Mouse (Mus musculus): Measurements from ENCODE around the gene Angptl6. TPM values are rescaled to one million over a fixed set of nuclear protein-coding genes. Genes with fewer than 3 reads are reported as not detected.
A peak's percentile ranks its signal among the peaks of the same experiment; 100 is the strongest.

Gene Angptl6
- polyA plus RNA-seq, 1 experiment from 2014 or later = 2.7 TPM

- Histone ChIP-seq H3K4me1 (replicated peaks; ENCODE audit: control insufficient read depth, insufficient read depth, low read length) (peaks cover 13% of the 10 kb centered on the region), H3K4me3 (ENCODE audit: low read length) (no peak overlapping the region), H3K9me3 (ENCODE audit: control insufficient read depth, low read length) (no peaks in the 10 kb centered on the region), H3K9ac (ENCODE audit: low read length) (no peak overlapping the region), H3K36me3 (ENCODE audit: control insufficient read depth, insufficient read depth, low read length) (peaks cover 56% of the 10 kb centered on the region), H3K27ac (ENCODE audit: low read length) (no peak overlapping the region), H3K27me3 (ENCODE audit: control insufficient read depth, insufficient read depth, low read depth, low read length) (no peaks in the 10 kb centered on the region), H3K4me2 (ENCODE audit: low read depth, low read length) (no peak overlapping the region)
- 91% methylated on average over 9 of the region's 9 CpGs for WGBS
- ATAC-seq (ENCODE audit: low read depth) = no peak
Measured at GRCm38 (mm10) chr9:20895382-20895781, 15.9 kb upstream of the Angptl6 start.

DNA sequence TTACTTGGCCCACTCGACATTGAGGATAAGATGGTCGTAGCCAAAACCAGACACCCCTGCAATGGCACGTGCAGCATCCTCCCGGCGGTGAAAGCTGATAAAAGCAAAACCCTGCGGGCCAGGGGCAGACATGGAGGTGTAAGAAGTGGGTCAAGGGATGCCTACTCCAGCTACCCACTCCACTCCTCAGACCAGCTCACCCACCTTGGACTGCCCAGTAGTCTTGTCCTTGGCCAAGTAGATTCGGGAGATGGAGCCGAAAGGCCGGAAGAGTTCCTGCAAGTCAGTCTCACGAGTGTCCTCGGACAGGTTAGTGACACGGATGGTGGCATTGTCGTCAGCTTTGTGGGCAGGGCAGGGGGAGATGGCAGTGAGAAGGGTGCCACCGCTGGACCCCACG is 15.1 kb upstream of the Angptl6 start:
- Histone ChIP-seq H3K27ac (ENCODE audit: low read length) (no peak overlapping the region), H3K4me1 (replicated peaks; ENCODE audit: control insufficient read depth, insufficient read depth, low read length) (peaks cover 13% of the 10 kb centered on the region), H3K9ac (ENCODE audit: low read length) (no peak overlapping the region; the same call in 1 of the 2 replicates), H3K9me3 (ENCODE audit: control insufficient read depth, low read length) (no peaks in the 10 kb centered on the region), H3K36me3 (ENCODE audit: control insufficient read depth, insufficient read depth, low read length) (peaks cover 63% of the 10 kb centered on the region), H3K4me3 (ENCODE audit: low read length) (no peak overlapping the region), H3K27me3 (ENCODE audit: control insufficient read depth, insufficient read depth, low read depth, low read length) (no peaks in the 10 kb centered on the region), H3K4me2 (ENCODE audit: low read depth, low read length) (no peak overlapping the region)
- WGBS = 86% methylated on average over 15 of the region's 15 CpGs
- ATAC-seq (ENCODE audit: low read depth) = no peak

GRCm38 (mm10) chr9:20893590-20894343 is 14.2 kb upstream of the Angptl6 start:
- WGBS = 79% methylated on average over 13 of the region's 13 CpGs
- Histone ChIP-seq H3K4me2 (ENCODE audit: low read depth, low read length) (no peak overlapping the region), H3K27me3 (ENCODE audit: control insufficient read depth, insufficient read depth, low read depth, low read length) (no peaks in the 10 kb centered on the region), H3K9ac (ENCODE audit: low read length) (no peak overlapping the region; the same call in 1 of the 2 replicates), H3K4me1 (replicated peaks; ENCODE audit: control insufficient read depth, insufficient read depth, low read length) (peaks cover 18% of the 10 kb centered on the region), H3K27ac (ENCODE audit: low read length) (no peak overlapping the region), H3K36me3 (ENCODE audit: control insufficient read depth, insufficient read depth, low read length) (peaks cover 65% of the 10 kb centered on the region), H3K4me3 (ENCODE audit: low read length) (no peak overlapping the region), H3K9me3 (ENCODE audit: control insufficient read depth, low read length) (no peaks in the 10 kb centered on the region)
- ATAC-seq (ENCODE audit: low read depth) = no peak

- no peaks in the 10 kb centered on the region for H3K9me3 ChIP-seq (ENCODE audit: control insufficient read depth, low read length)
- ATAC-seq (ENCODE audit: low read depth) = no peak
- 66% methylated on average over 5 of the region's 5 CpGs for WGBS
- H3K9ac ChIP-seq (ENCODE audit: low read length) = no peak overlapping the region
- no peak overlapping the region for H3K4me2 ChIP-seq (ENCODE audit: low read depth, low read length)
- H3K36me3 ChIP-seq (ENCODE audit: control insufficient read depth, insufficient read depth, low read length) = peaks cover 65% of the 10 kb centered on the region
- no peak overlapping the region for H3K4me3 ChIP-seq (ENCODE audit: low read length)
- no peaks in the 10 kb centered on the region for H3K27me3 ChIP-seq (ENCODE audit: control insufficient read depth, insufficient read depth, low read depth, low read length)
- H3K4me1 ChIP-seq (replicated peaks; ENCODE audit: control insufficient read depth, insufficient read depth, low read length) = peaks cover 18% of the 10 kb centered on the region
- no peak overlapping the region for H3K27ac ChIP-seq (ENCODE audit: low read length)
Measured at GRCm38 (mm10) chr9:20893069-20893468, 13.5 kb upstream of the Angptl6 start.

DNA sequence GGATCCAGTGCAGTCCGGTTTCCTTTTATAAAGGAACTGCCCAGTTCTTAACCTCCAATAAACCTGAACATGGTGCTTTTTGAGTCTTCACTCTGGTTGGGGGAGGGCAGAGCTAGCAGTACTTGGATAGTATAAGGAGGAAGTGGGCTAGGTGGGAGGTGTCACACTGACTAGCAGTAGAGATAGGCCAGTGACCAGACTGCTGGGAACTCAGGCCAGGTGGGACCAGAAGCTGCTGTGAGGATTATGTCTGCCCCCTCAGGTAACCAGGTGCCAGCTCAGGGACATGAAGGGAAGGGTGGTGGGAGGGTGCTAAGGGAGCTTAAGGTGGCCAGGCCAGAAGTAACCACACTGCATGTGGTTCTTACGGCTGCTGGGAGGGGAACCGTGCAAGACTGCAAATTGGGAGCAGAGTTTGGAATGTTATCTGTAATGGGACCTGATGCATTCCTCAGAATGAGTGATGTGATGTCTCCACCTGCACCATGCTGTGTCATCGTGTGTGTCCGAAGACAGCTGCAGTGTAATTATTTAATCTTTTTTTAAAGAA is 12.7 kb upstream of the Angptl6 start:
- Histone ChIP-seq H3K27me3 (ENCODE audit: control insufficient read depth, insufficient read depth, low read depth, low read length) (no peaks in the 10 kb centered on the region), H3K4me3 (ENCODE audit: low read length) (no peak overlapping the region), H3K27ac (ENCODE audit: low read length) (no peak overlapping the region), H3K4me1 (replicated peaks; ENCODE audit: control insufficient read depth, insufficient read depth, low read length) (peaks cover 11% of the 10 kb centered on the region), H3K9me3 (ENCODE audit: control insufficient read depth, low read length) (no peaks in the 10 kb centered on the region), H3K4me2 (ENCODE audit: low read depth, low read length) (no peak overlapping the region), H3K36me3 (ENCODE audit: control insufficient read depth, insufficient read depth, low read length) (peaks cover 65% of the 10 kb centered on the region), H3K9ac (ENCODE audit: low read length) (no peak overlapping the region)
- no peak for ATAC-seq (ENCODE audit: low read depth)
- 58% methylated on average over 5 of the region's 5 CpGs for WGBS

- Histone ChIP-seq H3K4me3 (ENCODE audit: low read length) (no peak overlapping the region), H3K36me3 (ENCODE audit: control insufficient read depth, insufficient read depth, low read length) (peaks cover 65% of the 10 kb centered on the region), H3K27me3 (ENCODE audit: control insufficient read depth, insufficient read depth, low read depth, low read length) (no peaks in the 10 kb centered on the region), H3K9me3 (ENCODE audit: control insufficient read depth, low read length) (no peaks in the 10 kb centered on the region), H3K9ac (ENCODE audit: low read length) (no peak overlapping the region), H3K4me1 (replicated peaks; ENCODE audit: control insufficient read depth, insufficient read depth, low read length) (peaks cover 5% of the 10 kb centered on the region), H3K27ac (ENCODE audit: low read length) (no peak overlapping the region), H3K4me2 (ENCODE audit: low read depth, low read length) (no peak overlapping the region)
- whole genome bisulfite sequencing = 61% methylated on average over 26 of the region's 26 CpGs
- no peak for ATAC-seq (ENCODE audit: low read depth)
Measured at GRCm38 (mm10) chr9:20891339-20892103, 12.0 kb upstream of the Angptl6 start.

DNA sequence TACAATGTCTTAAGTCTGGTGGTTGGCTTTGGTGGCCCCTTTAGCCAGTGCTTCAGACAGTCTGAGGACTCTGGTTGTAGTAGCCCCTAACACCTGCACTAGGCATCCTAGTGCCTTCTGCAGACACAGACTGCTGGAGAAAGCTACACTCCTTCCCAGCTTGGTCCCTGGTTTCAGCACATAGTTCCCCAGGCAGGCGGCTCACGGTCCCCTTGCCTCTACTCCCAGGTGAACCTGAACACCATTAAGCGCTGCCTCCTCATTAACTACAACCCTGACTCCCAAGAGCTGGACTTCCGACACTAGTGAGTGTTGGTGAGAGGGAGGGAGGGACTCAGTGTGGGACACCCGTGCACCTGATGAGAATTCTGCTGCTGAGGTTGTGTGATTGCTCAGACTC is 10.9 kb upstream of the Angptl6 start:
- Histone ChIP-seq H3K36me3 (ENCODE audit: control insufficient read depth, insufficient read depth, low read length) (peaks cover 55% of the 10 kb centered on the region), H3K9me3 (ENCODE audit: control insufficient read depth, low read length) (no peaks in the 10 kb centered on the region), H3K4me2 (ENCODE audit: low read depth, low read length) (no peak overlapping the region), H3K4me1 (replicated peaks; ENCODE audit: control insufficient read depth, insufficient read depth, low read length) (peaks cover 5% of the 10 kb centered on the region), H3K9ac (ENCODE audit: low read length) (no peak overlapping the region), H3K27ac (ENCODE audit: low read length) (no peak overlapping the region), H3K27me3 (ENCODE audit: control insufficient read depth, insufficient read depth, low read depth, low read length) (no peaks in the 10 kb centered on the region), H3K4me3 (ENCODE audit: low read length) (no peak overlapping the region)
- no peak for ATAC-seq (ENCODE audit: low read depth)
- 87% methylated on average over 5 of the region's 5 CpGs for WGBS

- Histone ChIP-seq H3K27me3 (ENCODE audit: control insufficient read depth, insufficient read depth, low read depth, low read length) (no peaks in the 10 kb centered on the region), H3K4me2 (ENCODE audit: low read depth, low read length) (peak overlapping the region; percentile 88), H3K36me3 (ENCODE audit: control insufficient read depth, insufficient read depth, low read length) (peaks cover 47% of the 10 kb centered on the region), H3K4me1 (replicated peaks; ENCODE audit: control insufficient read depth, insufficient read depth, low read length) (peaks cover 5% of the 10 kb centered on the region), H3K27ac (ENCODE audit: low read length) (no peak overlapping the region), H3K4me3 (ENCODE audit: low read length) (peak overlapping the region; percentile 93; the same call in 1 of the 2 replicates), H3K9me3 (ENCODE audit: control insufficient read depth, low read length) (no peaks in the 10 kb centered on the region), H3K9ac (ENCODE audit: low read length) (peak overlapping the region; percentile 13; the same call in 1 of the 2 replicates)
- WGBS = 72% methylated on average over 29 of the region's 29 CpGs
- no peak for ATAC-seq (ENCODE audit: low read depth)
Measured at GRCm38 (mm10) chr9:20889185-20890141, 9.9 kb upstream of the Angptl6 start.
